Mouse (Mus musculus) layer of hippocampus, adult 8-10 months (tissue): ENCODE results near the gene Gtf2ird1. TPM values are rescaled to one million over a fixed set of nuclear protein-coding genes. Genes with fewer than 3 reads are reported as not detected.
"Not testable (repeated sequence)": the region's sequence is repeated elsewhere in the genome, so short reads cannot be mapped to it uniquely, and the experiment has no call there.

ENCODE experiments used
- DNase-seq, 2 experiments: peaks; one replicate each; pipeline ENCODE4 v3.0.0; 2022; ENCODE audit warnings: low spot score in 2 of 2
- total RNA-seq, 4 experiments: library from RNA; stranded (reverse); gene quantifications; 2 replicates each; pipeline ENCODE4 v1.2.4; 2022

Gtf2ird1 gene
- total RNA-seq, 4 experiments from 2014 or later: 26.8 to 35.0 (median 32.8) TPM

- DNase-seq: no peak
These were observed 46.1 kb downstream of the Gtf2ird1 start for GRCm38 (mm10) chr5:134410307-134410836.

DNA sequence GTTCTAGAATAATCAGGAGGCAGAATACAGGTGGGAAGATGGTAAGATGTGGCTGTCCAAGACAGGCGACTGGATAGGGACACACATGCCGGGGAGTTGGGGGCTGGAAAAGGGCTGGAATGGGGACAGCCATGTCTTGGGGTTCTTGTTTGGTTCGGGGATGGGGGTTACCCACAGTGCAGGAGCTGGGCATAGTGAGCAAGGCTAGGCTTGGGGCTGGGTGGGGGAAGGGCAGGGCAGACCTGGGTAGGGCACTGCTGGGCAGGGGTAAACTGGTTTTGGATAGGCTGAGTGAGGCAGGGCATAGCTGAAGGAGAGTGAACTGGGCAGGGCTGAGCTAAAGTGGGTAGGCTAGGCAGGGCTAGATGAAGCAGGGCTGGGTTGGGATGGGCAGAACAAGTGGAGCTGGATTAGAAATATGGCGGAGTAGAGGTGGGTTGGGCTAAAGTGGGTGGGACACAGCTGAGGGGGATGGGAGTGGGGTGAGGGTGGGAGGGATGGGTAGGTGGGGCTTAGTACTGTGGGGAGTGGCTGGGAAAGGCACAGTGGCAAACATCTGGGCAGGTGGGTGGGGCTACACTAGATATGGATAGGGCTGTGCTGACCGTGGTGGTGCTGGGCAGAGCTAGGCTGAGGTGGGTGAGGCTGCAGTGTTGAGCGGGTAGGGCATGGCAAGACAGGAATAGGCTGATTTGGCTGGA, 46.8 kb downstream of the Gtf2ird1 start:
- DNase-seq: no peak

DNA sequence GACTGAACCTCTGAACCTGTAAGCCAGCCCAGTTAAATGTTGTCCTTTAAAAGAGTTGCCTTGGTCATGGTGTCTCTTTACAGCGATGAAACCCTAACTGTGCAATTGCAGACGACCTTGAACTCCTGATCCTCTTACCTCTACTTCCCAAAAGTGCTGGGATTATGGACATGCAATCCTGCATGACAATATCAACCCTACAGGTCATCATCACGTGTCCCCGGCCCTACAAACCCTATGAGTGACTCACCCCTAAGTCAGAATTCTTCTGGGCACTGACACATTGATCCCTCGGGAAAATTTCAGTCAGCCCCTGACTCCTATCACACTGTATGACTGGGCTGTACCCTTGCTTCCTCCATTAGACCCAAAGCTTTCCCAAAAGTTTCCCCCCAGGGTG, 48.4 kb downstream of the Gtf2ird1 start:
- no peak for DNase-seq

GRCm38 (mm10) chr5:134401841-134402240, 54.7 kb downstream of the Gtf2ird1 start:
- peak; percentile 79 for DNase-seq

DNA sequence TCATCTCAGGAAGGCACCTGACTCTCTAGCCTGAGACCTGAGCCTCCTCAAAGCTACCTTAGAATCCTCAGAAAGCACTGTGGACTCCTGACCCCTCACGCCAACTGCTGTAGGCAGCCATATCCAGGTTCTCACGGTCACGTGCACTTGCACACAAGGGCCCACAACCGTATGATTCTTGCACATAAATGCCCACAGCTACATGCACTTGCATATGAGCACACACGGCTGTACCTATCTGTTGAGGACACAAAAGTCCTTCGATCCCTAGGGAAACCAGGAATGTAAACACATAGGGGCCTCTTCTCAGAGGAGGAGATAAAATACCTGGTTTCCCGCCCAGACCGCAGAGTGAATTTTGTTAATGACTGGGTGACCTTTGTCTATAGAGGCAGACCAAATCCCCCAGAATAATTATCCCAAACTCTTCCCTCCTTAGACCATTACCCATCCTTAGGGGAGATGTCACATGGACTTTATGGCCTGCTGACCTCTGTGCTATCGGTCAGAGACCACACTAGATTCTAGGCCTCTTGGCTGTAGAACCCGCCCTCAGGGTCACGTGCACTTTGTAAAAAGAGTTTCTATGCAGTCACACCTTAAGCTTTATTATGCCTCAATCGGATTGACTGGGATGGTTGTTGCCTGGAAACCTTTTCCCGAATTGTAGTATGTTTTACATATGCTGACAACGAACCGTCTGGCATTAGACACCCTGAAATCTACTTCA, 58.9 kb downstream of the Gtf2ird1 start:
- no peak for DNase-seq

GRCm38 (mm10) chr5:134396519-134396918, 60.0 kb downstream of the Gtf2ird1 start:
- no peak for DNase-seq

DNA sequence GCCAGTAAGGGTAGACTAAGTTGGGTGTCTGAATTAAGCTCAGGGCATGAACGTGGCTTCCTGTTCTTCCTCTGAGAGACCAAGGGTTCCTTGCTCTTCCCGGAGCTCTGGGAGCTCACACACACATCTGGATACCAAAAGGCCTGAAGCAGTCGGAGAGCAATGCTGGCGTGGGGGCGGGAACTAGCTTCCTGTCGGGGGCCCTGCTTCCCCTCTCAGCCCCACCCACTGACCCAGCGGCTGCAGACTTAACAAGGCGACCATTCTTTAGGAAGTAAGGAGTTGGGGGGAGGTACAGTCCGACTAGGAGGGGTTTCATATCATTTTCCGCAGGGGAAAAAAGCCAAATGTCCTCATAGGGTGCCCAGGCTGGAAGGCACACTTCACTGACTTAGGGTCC, 61.9 kb downstream of the Gtf2ird1 start:
- DNase-seq: no peak

DNA sequence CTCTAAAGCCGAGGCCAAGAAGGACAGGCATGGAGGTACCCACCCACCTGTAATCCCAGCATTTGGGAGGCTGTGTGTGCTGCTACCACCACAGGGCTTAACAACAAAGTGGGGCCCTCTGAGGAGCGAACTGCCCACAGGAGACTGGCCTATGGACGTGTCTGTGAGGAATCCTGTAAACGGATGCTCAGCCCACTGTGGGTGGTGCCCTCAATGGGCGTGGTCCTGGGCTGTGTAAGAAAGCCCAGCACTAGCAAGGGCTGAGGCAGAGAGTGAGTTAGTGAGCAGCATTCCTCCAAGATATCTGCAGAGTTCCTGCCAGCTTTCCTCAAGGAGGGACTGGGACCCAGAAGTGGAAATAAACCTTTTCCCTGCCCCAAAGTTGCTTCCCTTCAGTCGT, 62.9 kb downstream of the Gtf2ird1 start:
- no peak for DNase-seq

GRCm38 (mm10) chr5:134385106-134385505, 71.4 kb downstream of the Gtf2ird1 start:
- peak in 1 of 2 experiments; percentile 63 for DNase-seq

DNA sequence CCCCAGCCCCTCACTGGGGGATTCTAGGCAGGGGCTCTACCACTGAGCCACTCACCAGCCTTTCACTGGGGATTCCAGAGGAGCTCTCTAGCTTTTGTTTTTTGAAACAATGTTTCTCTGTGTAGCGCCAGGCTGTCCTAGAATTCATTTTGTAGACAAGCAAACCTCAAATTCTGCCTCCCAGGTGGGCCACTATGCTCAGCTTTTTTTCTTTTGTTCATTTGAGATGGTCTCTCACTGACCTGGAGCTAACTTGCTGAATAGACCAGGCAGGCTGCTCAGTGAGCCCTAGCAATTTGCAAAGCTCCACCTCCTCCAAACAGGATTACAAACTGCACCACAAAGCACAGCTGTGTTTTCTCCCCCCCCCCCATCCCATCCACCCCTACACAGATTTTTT, 81.3 kb downstream of the Gtf2ird1 start:
- DNase-seq: no peak

DNA sequence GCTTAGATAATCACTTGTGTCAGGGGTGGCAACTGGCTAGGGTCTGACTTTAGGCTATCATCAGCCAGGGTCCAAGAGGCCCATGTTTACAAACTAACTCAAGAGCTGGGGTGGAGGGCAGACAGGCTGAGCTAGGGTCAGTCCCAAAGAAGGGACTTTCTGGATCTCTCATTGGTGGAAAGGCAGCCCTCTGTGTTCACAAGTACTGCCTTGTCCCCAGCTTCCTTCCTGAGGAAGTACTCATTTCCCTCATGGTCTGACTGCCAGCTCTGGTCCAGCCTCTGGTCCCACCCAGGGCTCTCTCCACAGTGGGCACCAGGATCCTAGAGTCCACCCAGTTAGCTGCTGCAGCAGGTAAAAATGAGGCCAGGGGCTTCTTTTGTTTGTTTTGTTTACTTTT, 82.0 kb downstream of the Gtf2ird1 start:
- DNase-seq: no peak

- DNase-seq: peak in 1 of 2 experiments; percentile 67
These were observed 82.5 kb downstream of the Gtf2ird1 start for GRCm38 (mm10) chr5:134373912-134374488.

- DNase-seq: no peak
These were observed 83.4 kb downstream of the Gtf2ird1 start for GRCm38 (mm10) chr5:134372926-134373658.

DNA sequence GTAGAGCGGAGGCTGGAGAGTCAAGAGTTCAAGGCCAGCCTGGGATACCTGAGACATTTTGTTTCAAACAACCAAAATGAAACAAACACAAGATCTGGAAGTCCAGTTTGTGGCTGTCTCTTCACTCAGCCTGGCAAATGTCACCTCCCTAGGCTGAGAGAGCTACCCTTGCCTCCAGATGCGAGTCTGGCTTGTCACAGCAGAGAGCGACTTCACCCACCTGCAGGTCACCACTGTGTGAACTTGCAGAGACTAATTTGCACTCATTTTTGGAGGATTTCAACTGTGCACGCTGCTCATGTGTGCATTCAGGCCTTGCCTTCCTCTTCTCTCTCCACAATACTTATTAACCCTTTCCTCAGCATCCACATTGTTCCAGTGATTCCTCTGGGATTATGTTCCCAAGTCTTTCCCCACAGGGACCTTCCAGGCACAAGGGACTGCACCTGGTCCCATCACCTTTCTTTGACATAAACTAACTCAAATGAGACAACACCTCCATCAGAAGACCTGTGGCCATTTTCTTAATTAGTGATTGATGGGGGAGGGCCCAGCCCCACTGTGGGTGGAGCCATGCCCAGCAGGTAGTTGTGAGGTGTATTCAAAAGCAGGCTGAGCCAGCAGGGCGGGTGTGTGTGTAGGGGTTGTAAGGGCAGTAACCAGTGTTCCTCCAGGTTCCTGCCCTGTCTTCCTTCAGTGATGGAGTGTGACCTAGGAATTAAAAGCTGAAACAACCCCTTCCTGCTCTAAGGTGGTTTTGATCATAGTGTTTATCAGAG, 84.8 kb downstream of the Gtf2ird1 start:
- no peak for DNase-seq

- no peak for DNase-seq
These were observed 85.7 kb downstream of the Gtf2ird1 start for GRCm38 (mm10) chr5:134370831-134371230.

DNA sequence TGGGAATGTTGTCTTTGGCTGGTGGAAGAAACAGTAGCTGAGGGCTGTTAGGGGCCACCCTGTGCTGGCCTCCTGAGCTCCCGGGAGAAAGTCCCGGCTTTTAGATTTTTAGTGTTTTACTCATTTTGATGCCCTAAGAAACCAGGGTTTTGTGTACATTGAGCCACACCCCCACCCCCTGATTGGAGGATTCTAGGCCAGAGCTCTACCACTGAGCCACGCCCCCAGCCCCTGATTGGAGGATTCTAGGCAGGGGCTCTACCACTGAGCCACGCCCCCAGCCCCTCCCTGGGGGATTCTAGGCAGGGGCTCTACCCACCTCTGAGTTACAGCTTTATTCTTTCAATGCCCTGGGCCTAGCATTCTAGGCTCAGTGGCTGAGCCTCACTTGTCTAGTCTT, 97.4 kb downstream of the Gtf2ird1 start:
- no peak for DNase-seq

DNA sequence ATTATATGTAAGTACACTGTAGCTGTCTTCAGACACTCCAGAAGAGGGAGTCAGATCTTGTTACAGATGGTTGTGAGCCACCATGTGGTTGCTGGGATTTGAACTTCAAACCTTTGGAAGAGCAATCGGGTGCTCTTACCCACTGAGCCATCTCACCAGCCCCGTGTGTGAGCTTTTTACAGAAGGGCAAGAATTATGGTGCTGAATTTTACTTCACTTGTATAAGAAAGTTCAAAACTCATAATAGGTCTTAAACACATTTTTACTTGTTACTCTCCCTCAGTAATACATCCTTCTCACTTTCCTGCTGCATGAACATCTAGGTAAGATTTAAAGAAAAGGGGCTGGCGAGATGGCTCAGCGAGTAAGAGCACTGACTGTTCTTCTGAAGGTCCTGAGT, 101.1 kb downstream of the Gtf2ird1 start:
- DNase-seq: not testable (repeated sequence)

DNA sequence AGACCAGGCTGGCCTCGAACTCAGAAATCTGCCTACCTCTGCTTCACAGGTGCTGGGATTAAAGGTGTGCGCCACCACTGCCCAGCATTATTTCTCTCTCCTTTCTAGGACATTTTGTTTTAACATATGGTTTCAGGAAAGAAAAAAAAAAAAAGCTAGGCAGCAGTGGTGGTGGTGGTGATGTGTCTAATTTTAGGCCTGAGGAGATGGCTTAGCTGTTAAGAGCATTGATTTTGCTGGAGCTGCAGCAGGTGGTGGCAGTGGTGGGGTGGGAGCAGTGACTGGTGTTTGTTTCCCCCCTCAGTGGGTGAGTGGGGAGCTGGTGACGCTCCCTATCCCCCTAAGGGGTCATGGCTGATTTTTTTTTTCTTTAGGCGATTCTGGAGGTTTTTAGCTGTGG, 103.4 kb downstream of the Gtf2ird1 start:
- DNase-seq: no peak

GRCm38 (mm10) chr5:134352527-134353001, 104.0 kb downstream of the Gtf2ird1 start:
- no peak for DNase-seq

DNA sequence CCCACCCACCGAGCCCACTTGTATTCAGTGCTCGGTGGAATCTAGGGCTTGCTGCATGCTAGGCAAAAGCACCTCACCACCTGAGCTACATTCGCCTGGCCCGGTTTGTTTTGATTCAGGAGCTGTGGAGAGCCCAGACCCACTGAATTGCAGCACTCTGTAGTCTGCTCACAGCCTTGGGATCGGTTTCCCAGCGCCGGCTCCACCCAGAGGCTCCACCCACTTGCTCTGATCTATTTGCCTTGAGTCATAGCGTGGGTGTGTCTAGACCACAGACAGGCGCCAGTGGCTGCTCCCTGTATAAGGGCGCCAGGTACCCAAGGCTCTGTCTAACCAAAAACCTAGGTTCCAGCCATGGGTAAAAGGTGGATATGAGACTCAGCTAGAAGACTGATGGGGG, 105.9 kb downstream of the Gtf2ird1 start:
- peak in 1 of 2 experiments; percentile 34 for DNase-seq

GRCm38 (mm10) chr5:134347066-134347465, 109.5 kb downstream of the Gtf2ird1 start:
- no peak for DNase-seq
